Comparison of ENCODE assay signal across 12 mouse cellular contexts in the genomic region with DNA sequence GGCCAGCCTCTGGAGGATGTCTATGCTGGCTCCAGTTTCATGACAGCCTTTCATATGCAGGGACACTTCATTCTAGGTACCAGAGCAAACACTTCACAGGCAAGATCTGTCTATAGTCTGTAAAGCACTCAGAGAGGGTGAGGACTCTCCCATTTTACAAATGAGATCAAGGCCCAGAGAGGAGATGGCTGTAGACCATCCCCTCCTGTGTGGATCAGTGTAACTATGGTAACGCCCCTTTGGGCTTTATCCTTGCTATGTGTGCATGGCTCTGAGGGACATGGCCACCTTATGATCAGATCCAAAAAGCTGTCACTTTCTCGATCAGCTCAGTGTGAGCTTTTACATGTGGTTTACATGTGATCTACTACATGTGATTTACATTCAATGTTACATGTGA. TPM values are rescaled to one million over a fixed set of nuclear protein-coding genes. Genes with fewer than 3 reads are reported as not detected.
A peak's percentile ranks its signal among the peaks of the same experiment; 100 is the strongest.
DNase-seq lines count a peak whose midpoint lies in the region; ATAC-seq and TF ChIP-seq lines count a peak whose summit lies in the region.
"Had no signal": no experiment of that assay in that cellular context is flagged by ENCODE, and none has a peak within 500 bp of the region (broad histone marks: within the 10 kb centered on the region; RNA-seq: fewer than 3 reads in every experiment).

No protein-coding gene starts in this region.

- no peaks in the 10 kb centered on the region for H3K36me3 ChIP-seq in forebrain, postnatal 0 days (ENCODE audit: insufficient read depth)
- no peaks in the 10 kb centered on the region for H3K36me3 ChIP-seq in forebrain, embryonic 16.5 days (ENCODE audit: control insufficient read depth, insufficient read depth)
- peaks cover 23% of the 10 kb centered on the region for H3K36me3 ChIP-seq in kidney, embryonic 15.5 days
- 0 out of 2 replicates have a peak, but pooled peaks cover 2% of the 10 kb centered on the region for H3K36me3 ChIP-seq in intestine, embryonic 14.5 days (ENCODE audit: control insufficient read depth, insufficient read depth, low read length)
- no peaks in the 10 kb centered on the region for H3K36me3 ChIP-seq in midbrain, embryonic 15.5 days (replicated peaks)

- H3K4me3 ChIP-seq in forebrain, postnatal 0 days (ENCODE audit: low read depth, low read length) = no peak overlapping the region
- H3K4me3 ChIP-seq in forebrain, embryonic 16.5 days (replicated peaks; ENCODE audit: low read length) = no peak overlapping the region
- H3K4me3 ChIP-seq in kidney, embryonic 15.5 days (replicated peaks) = no peak overlapping the region
- H3K4me3 ChIP-seq in intestine, embryonic 14.5 days (ENCODE audit: low read depth, low read length) = no peak overlapping the region
- H3K4me3 ChIP-seq in midbrain, embryonic 15.5 days = no peak overlapping the region
- H3K4me3 ChIP-seq: layer of hippocampus, adult 2 months; limb, embryonic 13.5 days had no signal

- 0 out of 2 replicates have a peak, but pooled peaks have one; percentile 6 for ATAC-seq in forebrain, postnatal 0 days
- no peak for ATAC-seq in forebrain, embryonic 16.5 days
- no peak for ATAC-seq in kidney, embryonic 15.5 days (replicated peaks; ENCODE audit: low FRiP score)
- no peak; the same call in 1 of the 2 replicates for ATAC-seq in intestine, embryonic 14.5 days (replicated peaks; ENCODE audit: low FRiP score, low TSS enrichment, low read depth)
- ATAC-seq in midbrain, embryonic 15.5 days (replicated peaks) = 0 out of 2 replicates have a peak, but pooled peaks have one; percentile 55

- TF ChIP-seq CTCF in forebrain, postnatal 0 days (IDR thresholded peaks at IDR 0.05; ENCODE audit: low read depth) = no peak

- H3K4me2 ChIP-seq in forebrain, postnatal 0 days (ENCODE audit: low read depth) = no peak overlapping the region
- no peak overlapping the region for H3K4me2 ChIP-seq in forebrain, embryonic 16.5 days (ENCODE audit: low read length)
- H3K4me2 ChIP-seq in kidney, embryonic 15.5 days = no peak overlapping the region
- no peak overlapping the region for H3K4me2 ChIP-seq in intestine, embryonic 14.5 days (ENCODE audit: low read length)
- H3K4me2 ChIP-seq in midbrain, embryonic 15.5 days = no peak overlapping the region
- H3K4me2 ChIP-seq: limb, embryonic 13.5 days had no signal

- 66% methylated on average over 2 of the region's 2 CpGs for WGBS in forebrain, postnatal 0 days
- WGBS in forebrain, embryonic 16.5 days = 71% methylated on average over 2 of the region's 2 CpGs
- 78% methylated on average over 2 of the region's 2 CpGs for WGBS in kidney, embryonic 15.5 days
- WGBS in intestine, embryonic 14.5 days = 70% methylated on average over 2 of the region's 2 CpGs
- 53% methylated on average over 2 of the region's 2 CpGs for WGBS in midbrain, embryonic 15.5 days

- H3K9ac ChIP-seq in forebrain, postnatal 0 days = no peak overlapping the region
- H3K9ac ChIP-seq in forebrain, embryonic 16.5 days (replicated peaks; ENCODE audit: low read depth, low read length) = no peak overlapping the region
- H3K9ac ChIP-seq in kidney, embryonic 15.5 days = 0 out of 2 replicates have a peak overlapping the region, but pooled peaks have one; percentile 12
- H3K9ac ChIP-seq in intestine, embryonic 14.5 days (ENCODE audit: low read length) = no peak overlapping the region
- no peak overlapping the region for H3K9ac ChIP-seq in midbrain, embryonic 15.5 days
- H3K9ac ChIP-seq: limb, embryonic 13.5 days had no signal

- H3K9me3 ChIP-seq in forebrain, postnatal 0 days (ENCODE audit: low read length) = no peaks in the 10 kb centered on the region
- H3K9me3 ChIP-seq in forebrain, embryonic 16.5 days (ENCODE audit: control insufficient read depth, low read length) = no peaks in the 10 kb centered on the region
- H3K9me3 ChIP-seq in kidney, embryonic 15.5 days (replicated peaks) = no peaks in the 10 kb centered on the region
- H3K9me3 ChIP-seq in intestine, embryonic 14.5 days (ENCODE audit: control insufficient read depth, low read length) = no peaks in the 10 kb centered on the region
- H3K9me3 ChIP-seq in midbrain, embryonic 15.5 days = no peaks in the 10 kb centered on the region
- H3K9me3 ChIP-seq: limb, embryonic 13.5 days had no signal

- H3K27me3 ChIP-seq in forebrain, postnatal 0 days (ENCODE audit: insufficient read depth, low read length) = no peaks in the 10 kb centered on the region
- H3K27me3 ChIP-seq in forebrain, embryonic 16.5 days (replicated peaks; ENCODE audit: control insufficient read depth, insufficient read depth, low read length) = no peaks in the 10 kb centered on the region
- H3K27me3 ChIP-seq in kidney, embryonic 15.5 days = no peaks in the 10 kb centered on the region
- H3K27me3 ChIP-seq in intestine, embryonic 14.5 days (replicated peaks; ENCODE audit: control insufficient read depth, insufficient read depth, low read length) = no peaks in the 10 kb centered on the region
- no peaks in the 10 kb centered on the region for H3K27me3 ChIP-seq in midbrain, embryonic 15.5 days (replicated peaks)
- H3K27me3 ChIP-seq: limb, embryonic 13.5 days had no signal

- DNase-seq in forebrain, postnatal 0 days = no peak
- no peak for DNase-seq in kidney, postnatal 25 days
- no peak for DNase-seq in intestine, embryonic 14.5 days (ENCODE audit: low spot score)
- no peak for DNase-seq in left cerebral cortex, adult 8-10 months (ENCODE audit: low spot score in 2 of 2)
- DNase-seq in adrenal gland, adult 2 months = no peak
- DNase-seq: cerebellum, adult 8-10 months; gastrocnemius, postnatal 36 days had no signal

- no peak overlapping the region for H3K27ac ChIP-seq in forebrain, postnatal 0 days (ENCODE audit: low read depth, low read length)
- no peak overlapping the region for H3K27ac ChIP-seq in forebrain, embryonic 16.5 days (ENCODE audit: low read length)
- peak overlapping the region; percentile 87 for H3K27ac ChIP-seq in kidney, embryonic 15.5 days
- H3K27ac ChIP-seq in intestine, embryonic 14.5 days (ENCODE audit: low read depth) = peak overlapping the region; percentile 38; the same call in 1 of the 2 replicates
- 0 out of 2 replicates have a peak overlapping the region, but pooled peaks have one; percentile 40 for H3K27ac ChIP-seq in midbrain, embryonic 15.5 days
- H3K27ac ChIP-seq: layer of hippocampus, adult 2 months; limb, embryonic 13.5 days had no signal

- H3K4me1 ChIP-seq in forebrain, postnatal 0 days (ENCODE audit: insufficient read depth) = no peaks in the 10 kb centered on the region
- H3K4me1 ChIP-seq in forebrain, embryonic 16.5 days (replicated peaks; ENCODE audit: control insufficient read depth, insufficient read depth, low read length) = peaks cover 6% of the 10 kb centered on the region
- H3K4me1 ChIP-seq in kidney, embryonic 15.5 days = peaks cover 88% of the 10 kb centered on the region
- H3K4me1 ChIP-seq in intestine, embryonic 14.5 days (replicated peaks; ENCODE audit: control insufficient read depth, insufficient read depth, low read length) = peaks cover 32% of the 10 kb centered on the region
- peaks cover 46% of the 10 kb centered on the region for H3K4me1 ChIP-seq in midbrain, embryonic 15.5 days

RNA-seq across cellular contexts. Expression of a gene that starts 10.9 kb away (rescaled TPM):
- total RNA-seq in forebrain, postnatal 0 days (2014; rRNA removed) = 1.2 and 1.4 TPM in 2 replicates
- 0.33 and 0.39 TPM in 2 replicates for polyA plus RNA-seq in forebrain, postnatal 0 days (2015; fragmentation: Nextera tagmentation; extraction: Ambion mirVana)
- 0.92 and 1.5 TPM in 2 replicates for polyA plus RNA-seq in forebrain, embryonic 16.5 days (2015; fragmentation: Nextera tagmentation; extraction: Ambion mirVana)
- polyA plus RNA-seq in kidney, embryonic 15.5 days (2015; fragmentation: Nextera tagmentation; extraction: Ambion mirVana) = 6.8 and 7.1 TPM in 2 replicates
- 3.4 and 3.5 TPM in 2 replicates for polyA plus RNA-seq in intestine, embryonic 14.5 days (2014; fragmentation: Nextera tagmentation; extraction: Ambion mirVana)
- polyA plus RNA-seq in midbrain, embryonic 15.5 days (2015; fragmentation: Nextera tagmentation; extraction: Ambion mirVana) = 1.6 and 1.7 TPM in 2 replicates
- total RNA-seq in left cerebral cortex, adult 8-10 months (2022) = 1 to 10 TPM in 3 of 4 experiments, under 1 TPM in 1; 0.98 to 1.7 (median 1.2) TPM
- total RNA-seq in adrenal gland, adult 2 months (2021) = 10 to 100 TPM; 11.7 to 19.4 TPM
- polyA plus RNA-seq in adrenal gland, adult 2 months (2012; rRNA removed) = 18.0 and 24.1 TPM in 2 replicates

RNA-seq across cellular contexts. Expression of a gene that starts 56.1 kb away (rescaled TPM):
- total RNA-seq in forebrain, postnatal 0 days (2014; rRNA removed) = 48.8 and 50.4 TPM in 2 replicates
- polyA plus RNA-seq in forebrain, postnatal 0 days (2015; fragmentation: Nextera tagmentation; extraction: Ambion mirVana) = 28.9 and 37.0 TPM in 2 replicates
- polyA plus RNA-seq in forebrain, embryonic 16.5 days (2015; fragmentation: Nextera tagmentation; extraction: Ambion mirVana) = 11.6 and 19.8 TPM in 2 replicates
- polyA plus RNA-seq in kidney, embryonic 15.5 days (2015; fragmentation: Nextera tagmentation; extraction: Ambion mirVana) = 2.0 and 2.4 TPM in 2 replicates
- 2.4 and 2.9 TPM in 2 replicates for polyA plus RNA-seq in intestine, embryonic 14.5 days (2014; fragmentation: Nextera tagmentation; extraction: Ambion mirVana)
- 42.0 and 44.3 TPM in 2 replicates for polyA plus RNA-seq in midbrain, embryonic 15.5 days (2015; fragmentation: Nextera tagmentation; extraction: Ambion mirVana)
- 1 to 10 TPM; 2.7 to 4.1 (median 3.6) TPM for total RNA-seq in left cerebral cortex, adult 8-10 months (2022)
- total RNA-seq in adrenal gland, adult 2 months (2021) = 1 to 10 TPM in 1 of 2 experiments, under 1 TPM in 1; 0.86 to 4.5 TPM
- polyA plus RNA-seq in adrenal gland, adult 2 months (2012; rRNA removed) = 3.1 and 9.5 TPM in 2 replicates

Comparison
In these comparisons a context has a peak if more than half of its experiments do, and no peak if none do; other contexts are left out.
1. ATAC-seq: peak in forebrain, postnatal 0 days (single experiment) and midbrain, embryonic 15.5 days (single experiment); none in forebrain, embryonic 16.5 days (single experiment), kidney, embryonic 15.5 days (single experiment) and intestine, embryonic 14.5 days (single experiment).
2. H3K27ac ChIP-seq: peak in kidney, embryonic 15.5 days (single experiment), intestine, embryonic 14.5 days (single experiment) and midbrain, embryonic 15.5 days (single experiment); none in forebrain, postnatal 0 days (single experiment) and forebrain, embryonic 16.5 days (single experiment).